Mouse (Mus musculus) embryonic facial prominence, embryonic 10.5 days (tissue): ENCODE measurements around the gene Tent4b. TPM values are rescaled to one million over a fixed set of nuclear protein-coding genes. Genes with fewer than 3 reads are reported as not detected.
"Not testable (repeated sequence)": the region's sequence is repeated elsewhere in the genome, so short reads cannot be mapped to it uniquely, and the experiment has no call there.

Source experiments
- DNase-seq: peaks from one replicate; pipeline ENCODE4 v3.0.0-alpha.2; 2017; ENCODE audit warnings: low spot score
- H3K27ac ChIP-seq: fragments of 300-500 bp; sonication (generic); replicated peaks from 2 replicates; pipeline ENCODE4 v1.5.1; 2016; ENCODE audit warnings: mild to moderate bottlenecking
- H3K27me3 ChIP-seq: fragments of 300-500 bp; sonication (generic); replicated peaks from 2 replicates; pipeline ENCODE4 v1.6.1; 2016; ENCODE audit warnings: low read depth, mild to moderate bottlenecking; ENCODE audit not compliant: poor library complexity, severe bottlenecking
- H3K36me3 ChIP-seq: fragments of 300-500 bp; sonication (generic); replicated peaks from 2 replicates; pipeline ENCODE4 v1.6.1; 2016; ENCODE audit warnings: mild to moderate bottlenecking, moderate library complexity
- H3K4me1 ChIP-seq: fragments of 300-500 bp; sonication (generic); 2 replicates; pipeline ENCODE4 v1.6.1; 2016
- H3K4me3 ChIP-seq: fragments of 300-500 bp; sonication (generic); 2 replicates; pipeline ENCODE4 v1.5.1; 2016; ENCODE audit warnings: mild to moderate bottlenecking, moderate library complexity
- H3K9me3 ChIP-seq: fragments of 300-500 bp; sonication (generic); 2 replicates; pipeline ENCODE4 v1.6.1; 2016; ENCODE audit warnings: mild to moderate bottlenecking
- WGBS: fragments of 180-500 bp; shearing (Covaris S2); methylation state at CpG from one replicate; pipeline ENCODE4 v1.1.7; 2016; 5-methylcytosine and 5-hydroxymethylcytosine counted together
- polyA plus RNA-seq: library from polyadenylated mRNA; unstranded; fragments of >200 nt; fragmentation: Nextera tagmentation; extraction: Ambion mirVana; gene quantifications from 2 replicates; pipeline ENCODE4 v1.2.1, GENCODE M21; 2016

The Tent4b gene
- polyA plus RNA-seq, 1 experiment from 2014 or later: 9.9 TPM

- Histone ChIP-seq H3K4me3 (peak overlapping the region; percentile 96), H3K9me3 (no peaks in the 10 kb centered on the region), H3K36me3 (peaks cover 39% of the 10 kb centered on the region), H3K27ac (no peak overlapping the region), H3K27me3 (no peaks in the 10 kb centered on the region), H3K4me1 (peaks cover 52% of the 10 kb centered on the region)
- WGBS: 27% methylated on average over 10 of the region's 10 CpGs
- DNase-seq: no peak
Measured at GRCm38 (mm10) chr8:88200724-88201495, 1.9 kb downstream of the Tent4b start.

DNA sequence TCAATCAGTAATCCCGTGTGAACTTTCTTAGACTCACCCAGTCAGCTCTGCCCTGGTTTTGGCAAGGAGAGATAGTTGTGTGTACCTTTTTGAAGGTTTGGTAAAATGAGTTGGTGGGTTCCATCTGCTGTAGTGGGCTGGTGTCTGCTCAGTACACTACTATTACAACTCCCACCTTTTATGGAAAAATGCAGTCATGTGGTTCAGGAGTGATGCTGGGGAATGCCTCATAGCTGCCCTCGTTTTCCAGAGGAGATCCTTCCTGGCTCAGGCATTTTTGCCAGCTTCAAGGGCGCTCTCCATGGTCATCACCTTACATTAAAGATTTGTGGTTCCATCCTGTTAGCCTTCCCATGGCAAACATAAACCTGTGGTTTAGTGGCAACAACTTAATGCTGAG, 2.6 kb downstream of the Tent4b start:
- WGBS: 57% methylated on average over 3 of the region's 3 CpGs
- Histone ChIP-seq H3K36me3 (peaks cover 46% of the 10 kb centered on the region), H3K4me3 (peak overlapping the region; percentile 96), H3K27ac (no peak overlapping the region), H3K9me3 (no peaks in the 10 kb centered on the region), H3K27me3 (no peaks in the 10 kb centered on the region), H3K4me1 (peaks cover 52% of the 10 kb centered on the region)
- DNase-seq: no peak

GRCm38 (mm10) chr8:88206016-88206415, 7.0 kb downstream of the Tent4b start:
- Histone ChIP-seq H3K4me3 (no peak overlapping the region), H3K27me3 (no peaks in the 10 kb centered on the region), H3K4me1 (peaks cover 38% of the 10 kb centered on the region), H3K27ac (no peak overlapping the region), H3K9me3 (no peaks in the 10 kb centered on the region), H3K36me3 (peaks cover 56% of the 10 kb centered on the region)
- WGBS: 91% methylated on average over 9 of the region's 9 CpGs
- DNase-seq: no peak

DNA sequence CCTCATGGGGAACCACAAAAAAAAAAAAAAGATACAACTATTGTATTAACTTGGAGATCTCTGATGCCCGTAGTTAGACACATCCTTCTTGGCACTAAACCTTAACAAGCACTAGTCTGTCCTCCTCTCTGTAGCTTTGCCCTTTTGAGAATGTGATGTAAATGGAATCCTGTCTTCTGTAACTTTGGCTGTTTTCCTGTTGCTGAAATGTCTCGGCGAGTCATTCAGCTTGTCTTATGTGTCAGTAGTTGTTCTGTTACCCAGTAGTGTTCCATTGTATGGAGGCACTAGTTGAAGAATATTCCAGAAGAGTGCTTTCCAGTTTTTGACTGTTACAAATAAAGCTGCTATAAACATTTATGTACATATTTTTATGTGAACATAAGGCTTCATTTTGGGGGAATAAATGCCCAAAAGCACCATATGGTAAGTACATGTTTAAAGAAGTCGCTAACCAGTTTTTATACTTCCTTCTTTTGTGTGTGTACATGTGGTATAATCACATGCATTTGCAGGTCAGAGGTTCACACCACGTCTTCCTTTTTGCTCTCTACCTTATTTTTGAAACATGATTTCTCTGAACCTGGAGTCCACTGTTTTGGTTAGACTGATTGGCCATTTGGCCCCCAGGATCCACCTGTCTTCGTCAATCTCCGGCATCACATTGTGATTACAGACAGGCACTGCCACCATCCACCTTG, 8.3 kb downstream of the Tent4b start:
- no peak overlapping the region for H3K27ac ChIP-seq
- peaks cover 25% of the 10 kb centered on the region for H3K4me1 ChIP-seq
- H3K36me3 ChIP-seq: peaks cover 57% of the 10 kb centered on the region
- no peaks in the 10 kb centered on the region for H3K27me3 ChIP-seq
- no peaks in the 10 kb centered on the region for H3K9me3 ChIP-seq
- DNase-seq: no peak
- 92% methylated on average over 7 of the region's 7 CpGs for WGBS
- no peak overlapping the region for H3K4me3 ChIP-seq

DNA sequence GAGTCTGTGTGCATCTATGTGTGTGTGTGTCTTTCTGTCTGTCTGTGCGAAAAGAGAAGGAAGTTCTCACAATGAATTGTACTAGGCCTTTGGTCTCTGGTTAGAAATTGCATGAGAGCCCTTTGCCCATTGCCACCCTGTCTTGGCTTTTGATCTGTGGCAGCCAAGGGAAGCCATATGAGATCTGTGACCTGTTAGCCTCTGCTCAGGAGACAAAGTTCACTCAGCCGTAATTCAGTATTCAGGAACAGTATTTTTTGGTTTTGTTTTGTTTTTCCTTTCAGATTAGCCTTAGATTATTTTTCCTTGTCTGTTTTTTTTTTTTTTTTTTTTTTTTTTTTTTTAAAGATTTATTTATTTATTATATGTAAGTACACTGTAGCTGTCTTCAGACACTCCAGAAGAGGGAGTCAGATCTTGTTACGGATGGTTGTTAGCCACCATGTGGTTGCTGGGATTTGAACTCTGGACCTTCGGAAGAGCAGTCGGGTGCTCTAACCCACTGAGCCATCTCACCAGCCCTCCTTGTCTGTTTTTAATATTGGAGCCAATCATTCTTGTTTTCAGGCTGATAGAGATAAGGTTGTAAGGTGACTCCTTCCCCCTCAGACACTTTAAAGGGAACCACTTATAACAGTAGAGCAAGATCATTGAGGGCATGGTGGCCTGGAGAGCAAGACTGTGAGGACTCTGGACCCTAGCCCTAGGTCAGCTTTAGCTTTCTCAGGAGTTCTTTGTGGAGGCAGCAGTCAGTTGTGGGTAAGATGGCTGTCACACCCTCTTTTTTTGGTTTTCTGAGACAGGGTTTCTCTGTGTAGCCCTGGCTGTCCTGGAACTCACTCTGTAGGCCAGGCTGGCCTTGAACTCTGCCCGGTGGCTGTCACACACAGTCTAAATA, 11.2 kb downstream of the Tent4b start:
- 86% methylated on average over 6 of the region's 6 CpGs for WGBS
- H3K9me3 ChIP-seq, H3K4me3 ChIP-seq, H3K4me1 ChIP-seq, H3K27ac ChIP-seq, H3K27me3 ChIP-seq, DNase-seq: not testable (repeated sequence)
- peaks cover 35% of the 10 kb centered on the region for H3K36me3 ChIP-seq

DNA sequence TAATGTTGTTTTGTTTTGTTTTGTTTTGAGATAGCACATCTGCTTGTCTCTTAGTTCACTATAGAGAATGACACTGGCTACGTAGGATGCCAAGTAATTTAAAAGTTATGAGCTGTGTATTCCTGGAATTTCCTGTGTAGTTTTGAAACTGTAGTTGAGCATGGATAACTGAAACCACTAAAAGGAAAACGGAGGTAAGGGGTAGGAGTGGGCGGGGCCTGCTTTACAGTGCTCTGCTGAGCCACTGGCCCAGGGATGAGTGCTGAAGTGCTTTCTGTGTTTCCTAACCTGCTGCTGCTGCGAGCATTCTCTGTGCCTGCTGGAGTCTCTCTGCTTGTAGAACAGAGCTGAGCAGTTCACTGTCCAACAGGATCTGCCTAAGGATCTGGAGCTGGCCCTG, 22.3 kb downstream of the Tent4b start:
- H3K4me1 ChIP-seq: peaks cover 24% of the 10 kb centered on the region
- no peak overlapping the region for H3K4me3 ChIP-seq
- H3K9me3 ChIP-seq: no peaks in the 10 kb centered on the region
- no peak for DNase-seq
- peaks cover 5% of the 10 kb centered on the region; the same call in 1 of the 2 replicates for H3K36me3 ChIP-seq
- H3K27me3 ChIP-seq: no peaks in the 10 kb centered on the region
- H3K27ac ChIP-seq: no peak overlapping the region
- 65% methylated on average over 4 of the region's 4 CpGs for WGBS

GRCm38 (mm10) chr8:88225358-88225757, 26.3 kb downstream of the Tent4b start:
- DNase-seq: no peak
- Histone ChIP-seq H3K4me3 (no peak overlapping the region), H3K9me3 (no peaks in the 10 kb centered on the region), H3K27ac (peak overlapping the region; percentile 40; the same call in 1 of the 2 replicates), H3K36me3 (peaks cover 5% of the 10 kb centered on the region; the same call in 1 of the 2 replicates), H3K27me3 (no peaks in the 10 kb centered on the region), H3K4me1 (peaks cover 41% of the 10 kb centered on the region)
- 31% methylated on average over 5 of the region's 5 CpGs for WGBS

DNA sequence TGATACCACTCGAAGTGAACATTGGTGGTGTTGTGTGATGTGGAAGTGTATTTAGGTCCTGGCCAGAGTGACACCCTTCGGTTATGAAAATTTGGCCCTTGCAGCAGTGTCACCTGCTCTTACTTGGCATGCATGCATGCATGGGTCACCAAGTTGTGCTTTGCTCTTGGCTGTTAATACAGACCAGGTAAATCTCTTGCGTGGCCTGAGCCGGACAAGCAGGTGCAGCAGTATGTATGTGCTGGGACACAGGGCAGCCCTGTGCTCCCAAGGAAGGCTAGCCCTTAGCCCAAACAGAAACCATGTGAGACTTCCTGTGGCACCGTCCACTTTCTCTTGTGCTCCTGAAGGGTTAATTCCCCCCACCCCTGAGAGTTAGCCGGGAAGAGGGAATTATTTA, 28.8 kb downstream of the Tent4b start:
- Histone ChIP-seq H3K36me3 (no peaks in the 10 kb centered on the region), H3K27ac (no peak overlapping the region), H3K4me3 (no peak overlapping the region), H3K4me1 (peaks cover 33% of the 10 kb centered on the region), H3K27me3 (no peaks in the 10 kb centered on the region), H3K9me3 (no peaks in the 10 kb centered on the region)
- no peak for DNase-seq
- 59% methylated on average over 6 of the region's 6 CpGs for WGBS

DNA sequence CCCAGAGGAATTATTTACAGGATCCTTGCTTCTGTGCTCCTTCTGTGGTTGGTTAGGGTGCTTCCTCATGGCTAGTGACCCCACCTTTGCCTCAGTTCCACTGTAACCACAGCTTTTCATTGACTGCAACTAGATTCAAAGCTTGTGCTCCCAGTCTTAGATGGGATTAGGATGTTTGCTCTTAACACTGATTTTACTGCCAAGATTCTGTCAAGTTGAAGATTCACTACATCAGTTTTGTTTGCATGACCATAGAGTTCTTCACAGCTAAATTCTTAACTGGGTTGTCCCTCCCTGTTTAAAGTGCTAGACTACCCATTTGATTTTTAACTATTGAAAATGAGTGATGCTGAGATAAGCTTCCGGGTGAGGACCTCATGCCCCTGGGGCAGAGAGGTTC, 29.3 kb downstream of the Tent4b start:
- no peak overlapping the region for H3K4me3 ChIP-seq
- H3K27me3 ChIP-seq: no peaks in the 10 kb centered on the region
- H3K9me3 ChIP-seq: no peaks in the 10 kb centered on the region
- H3K27ac ChIP-seq: no peak overlapping the region
- H3K36me3 ChIP-seq: no peaks in the 10 kb centered on the region
- no peak for DNase-seq
- WGBS: 43% methylated on average over 1 of the region's 1 CpGs
- H3K4me1 ChIP-seq: peaks cover 33% of the 10 kb centered on the region

GRCm38 (mm10) chr8:88228800-88229199, 29.8 kb downstream of the Tent4b start:
- H3K4me3 ChIP-seq: no peak overlapping the region
- H3K27ac ChIP-seq: no peak overlapping the region
- WGBS: 86% methylated on average over 1 of the region's 1 CpGs
- H3K36me3 ChIP-seq: no peaks in the 10 kb centered on the region
- no peaks in the 10 kb centered on the region for H3K27me3 ChIP-seq
- H3K4me1 ChIP-seq: peaks cover 33% of the 10 kb centered on the region
- H3K9me3 ChIP-seq: no peaks in the 10 kb centered on the region
- DNase-seq: no peak

DNA sequence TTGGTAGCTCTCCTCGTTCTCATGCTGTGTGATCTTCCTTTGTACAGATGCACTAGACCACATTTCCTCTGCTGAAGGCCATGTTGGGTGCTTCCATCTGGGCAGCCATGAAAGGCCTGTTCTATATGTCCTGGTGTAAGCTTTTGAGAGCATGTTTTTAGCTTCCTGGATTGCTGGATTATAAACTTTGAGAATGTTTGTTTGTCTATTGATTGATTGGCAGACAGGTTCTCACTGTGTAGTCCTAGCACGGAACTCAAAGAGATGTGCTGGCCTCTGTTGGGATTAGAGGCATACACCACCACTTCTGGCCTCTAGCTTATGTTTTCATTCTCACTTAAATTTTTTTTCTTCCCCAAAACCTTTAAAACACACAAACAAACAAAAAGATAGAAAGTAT, 37.7 kb downstream of the Tent4b start:
- no peaks in the 10 kb centered on the region for H3K4me1 ChIP-seq
- H3K4me3 ChIP-seq: no peak overlapping the region
- H3K27ac ChIP-seq: no peak overlapping the region
- no peaks in the 10 kb centered on the region for H3K27me3 ChIP-seq
- no peaks in the 10 kb centered on the region for H3K9me3 ChIP-seq
- 75% methylated on average over 2 of the region's 2 CpGs for WGBS
- no peak for DNase-seq
- no peaks in the 10 kb centered on the region for H3K36me3 ChIP-seq

DNA sequence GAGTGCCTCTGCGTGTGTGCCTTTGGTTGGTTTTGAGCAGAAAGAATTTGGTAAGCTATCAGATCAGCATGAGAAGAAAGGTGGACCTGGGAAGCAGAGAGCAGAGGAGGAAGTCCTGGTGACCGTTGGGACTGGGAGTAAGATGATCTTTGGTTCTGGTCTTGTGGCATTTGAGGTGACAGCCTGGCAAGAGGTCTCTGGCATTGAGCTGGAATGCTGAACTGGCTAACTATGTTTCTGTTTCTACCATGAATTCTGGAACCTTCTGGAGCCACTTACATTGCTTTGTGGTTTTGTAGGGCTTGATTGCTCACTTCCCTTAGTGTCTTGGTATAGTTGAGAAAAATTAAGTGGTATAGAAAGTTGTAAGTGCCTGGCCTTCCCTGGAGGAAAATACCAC, 38.6 kb downstream of the Tent4b start:
- no peak overlapping the region for H3K27ac ChIP-seq
- no peak for DNase-seq
- no peak overlapping the region for H3K4me3 ChIP-seq
- H3K36me3 ChIP-seq: no peaks in the 10 kb centered on the region
- WGBS: 76% methylated on average over 2 of the region's 2 CpGs
- no peaks in the 10 kb centered on the region for H3K4me1 ChIP-seq
- no peaks in the 10 kb centered on the region for H3K9me3 ChIP-seq
- no peaks in the 10 kb centered on the region for H3K27me3 ChIP-seq
